Mouse (Mus musculus): Measurements from ENCODE around the gene Vezt.
A peak's percentile ranks its signal among the peaks of the same experiment; 100 is the strongest.

Vezt gene

GRCm38 (mm10) chr10:94037596-94037995, 2.0 kb upstream of the Vezt start:
- no peak for DNase-seq (ENCODE audit: low read depth)

GRCm38 (mm10) chr10:94037196-94037595, 1.6 kb upstream of the Vezt start:
- no peak for DNase-seq (ENCODE audit: low read depth)

- DNase-seq (ENCODE audit: low read depth), result no peak
Measured at GRCm38 (mm10) chr10:94036375-94036758, 750 bp upstream of the Vezt start.

GRCm38 (mm10) chr10:94034876-94035657, 550 bp downstream of the Vezt start:
- DNase-seq (ENCODE audit: low read depth), result no peak

- DNase-seq (ENCODE audit: low read depth), result no peak
Measured at GRCm38 (mm10) chr10:94031164-94031563, 4.5 kb downstream of the Vezt start.

- no peak for DNase-seq (ENCODE audit: low read depth)
Measured at GRCm38 (mm10) chr10:94028493-94028892, 7.1 kb downstream of the Vezt start.

- no peak for DNase-seq (ENCODE audit: low read depth)
Measured at GRCm38 (mm10) chr10:94025079-94025478, 10.5 kb downstream of the Vezt start.

GRCm38 (mm10) chr10:94021059-94021458, 14.6 kb downstream of the Vezt start:
- DNase-seq (ENCODE audit: low read depth), result no peak

GRCm38 (mm10) chr10:94020587-94020986, 15.0 kb downstream of the Vezt start:
- DNase-seq (ENCODE audit: low read depth), result no peak

- DNase-seq (ENCODE audit: low read depth), result no peak
Measured at GRCm38 (mm10) chr10:94017455-94017854, 18.2 kb downstream of the Vezt start.

GRCm38 (mm10) chr10:94014200-94014599, 21.4 kb downstream of the Vezt start:
- peak; percentile 47 for DNase-seq (ENCODE audit: low read depth)

GRCm38 (mm10) chr10:94013196-94013595, 22.4 kb downstream of the Vezt start:
- DNase-seq (ENCODE audit: low read depth), result peak; percentile 39

- DNase-seq (ENCODE audit: low read depth), result no peak
Measured at GRCm38 (mm10) chr10:94011024-94011423, 24.6 kb downstream of the Vezt start.

GRCm38 (mm10) chr10:94009991-94010679, 25.5 kb downstream of the Vezt start:
- no peak for DNase-seq (ENCODE audit: low read depth)

- no peak for DNase-seq (ENCODE audit: low read depth)
Measured at GRCm38 (mm10) chr10:94008356-94008755, 27.3 kb downstream of the Vezt start.

GRCm38 (mm10) chr10:94000223-94000622, 35.4 kb downstream of the Vezt start:
- DNase-seq (ENCODE audit: low read depth), result no peak

GRCm38 (mm10) chr10:93999357-93999756, 36.3 kb downstream of the Vezt start:
- DNase-seq (ENCODE audit: low read depth), result no peak

GRCm38 (mm10) chr10:93995100-93995499, 40.5 kb downstream of the Vezt start:
- DNase-seq (ENCODE audit: low read depth), result no peak

GRCm38 (mm10) chr10:93994136-93994535, 41.5 kb downstream of the Vezt start:
- DNase-seq (ENCODE audit: low read depth), result no peak

- DNase-seq (ENCODE audit: low read depth), result no peak
Measured at GRCm38 (mm10) chr10:93985357-93985756, 50.3 kb downstream of the Vezt start.

GRCm38 (mm10) chr10:93969306-93969705, 66.3 kb downstream of the Vezt start:
- no peak for DNase-seq (ENCODE audit: low read depth)

GRCm38 (mm10) chr10:93967486-93967885, 68.1 kb downstream of the Vezt start:
- DNase-seq (ENCODE audit: low read depth), result no peak

- no peak for DNase-seq (ENCODE audit: low read depth)
Measured at GRCm38 (mm10) chr10:93954023-93954422, 81.6 kb downstream of the Vezt start.

- no peak for DNase-seq (ENCODE audit: low read depth)
Measured at GRCm38 (mm10) chr10:93953504-93953903, 82.1 kb downstream of the Vezt start.
